Mouse (Mus musculus): ENCODE measurements around the gene Gm128. TPM values are rescaled to one million over a fixed set of nuclear protein-coding genes. Genes with fewer than 3 reads are reported as not detected.

The Gm128 gene
- polyA plus RNA-seq, 1 experiment from 2014 or later: 0.37 TPM

Other genes starting within 250 kb of the Gm128 start
- 14.3 and 17.4 TPM in 2 replicates for gene Zfp687, start 226.2 kb downstream of the Gm128 start, polyA plus RNA-seq (2015; fragmentation: Nextera tagmentation; extraction: Ambion mirVana)
- gene Psmd4, start 199.0 kb downstream of the Gm128 start, polyA plus RNA-seq (2015; fragmentation: Nextera tagmentation; extraction: Ambion mirVana): 198 and 214 TPM in 2 replicates
- gene Pip5k1a, start 134.7 kb downstream of the Gm128 start, polyA plus RNA-seq (2015; fragmentation: Nextera tagmentation; extraction: Ambion mirVana): 16.4 and 17.5 TPM in 2 replicates
- gene Vps72, start 130.6 kb downstream of the Gm128 start, polyA plus RNA-seq (2015; fragmentation: Nextera tagmentation; extraction: Ambion mirVana): 98.9 and 100.0 TPM in 2 replicates
- 0.82 and 1.4 TPM in 2 replicates for gene Tmod4, start 117.1 kb downstream of the Gm128 start, polyA plus RNA-seq (2015; fragmentation: Nextera tagmentation; extraction: Ambion mirVana)
- gene Scnm1, start 107.6 kb downstream of the Gm128 start, polyA plus RNA-seq (2015; fragmentation: Nextera tagmentation; extraction: Ambion mirVana): 51.7 and 54.2 TPM in 2 replicates
- gene Lysmd1, start 107.5 kb downstream of the Gm128 start, polyA plus RNA-seq (2015; fragmentation: Nextera tagmentation; extraction: Ambion mirVana): 8.8 and 9.8 TPM in 2 replicates
- 2.1 and 2.8 TPM in 2 replicates for gene Tnfaip8l2, start 99.2 kb downstream of the Gm128 start, polyA plus RNA-seq (2015; fragmentation: Nextera tagmentation; extraction: Ambion mirVana)
- gene Sema6c, start 81.1 kb downstream of the Gm128 start, polyA plus RNA-seq (2015; fragmentation: Nextera tagmentation; extraction: Ambion mirVana): 2.9 and 3.0 TPM in 2 replicates
- 5.1 and 5.4 TPM in 2 replicates for gene Gabpb2, start 23.7 kb downstream of the Gm128 start, polyA plus RNA-seq (2015; fragmentation: Nextera tagmentation; extraction: Ambion mirVana)
- 51.6 and 52.3 TPM in 2 replicates for gene Cdc42se1, start 12.9 kb downstream of the Gm128 start, polyA plus RNA-seq (2015; fragmentation: Nextera tagmentation; extraction: Ambion mirVana)
- 11.0 and 11.5 TPM in 2 replicates for gene Mllt11, start 9.4 kb downstream of the Gm128 start, polyA plus RNA-seq (2015; fragmentation: Nextera tagmentation; extraction: Ambion mirVana)
- gene Bnipl, start 9.6 kb upstream of the Gm128 start, polyA plus RNA-seq (2015; fragmentation: Nextera tagmentation; extraction: Ambion mirVana): 0.23 and 0.24 TPM in 2 replicates
- 24.3 TPM in 2 replicates for gene Mindy1, start 39.7 kb upstream of the Gm128 start, polyA plus RNA-seq (2015; fragmentation: Nextera tagmentation; extraction: Ambion mirVana)
- gene Prune1, start 40.5 kb upstream of the Gm128 start, polyA plus RNA-seq (2015; fragmentation: Nextera tagmentation; extraction: Ambion mirVana): 24.5 and 26.0 TPM in 2 replicates
- 0.90 and 1.1 TPM in 2 replicates for gene Anxa9, start 65.6 kb upstream of the Gm128 start, polyA plus RNA-seq (2015; fragmentation: Nextera tagmentation; extraction: Ambion mirVana)
- gene Cers2, start 73.2 kb upstream of the Gm128 start, polyA plus RNA-seq (2015; fragmentation: Nextera tagmentation; extraction: Ambion mirVana): 128 and 140 TPM in 2 replicates
- 20.1 and 21.2 TPM in 2 replicates for gene Setdb1, start 115.6 kb upstream of the Gm128 start, polyA plus RNA-seq (2015; fragmentation: Nextera tagmentation; extraction: Ambion mirVana)
- not detected in 2 replicates for gene 4930558C23Rik, start 161.2 kb upstream of the Gm128 start, polyA plus RNA-seq (2015; fragmentation: Nextera tagmentation; extraction: Ambion mirVana)
- gene Arnt, start 192.8 kb upstream of the Gm128 start, polyA plus RNA-seq (2015; fragmentation: Nextera tagmentation; extraction: Ambion mirVana): 28.6 and 28.7 TPM in 2 replicates

Measured in heart, embryonic 13.5 days (tissue).